Mouse (Mus musculus): ENCODE results near the gene Cst8. TPM values are rescaled to one million over a fixed set of nuclear protein-coding genes. Genes with fewer than 3 reads are reported as not detected.

Gene Cst8
- 4.9 and 10.0 TPM in 2 replicates for polyA plus RNA-seq (2012; rRNA removed)

DNA sequence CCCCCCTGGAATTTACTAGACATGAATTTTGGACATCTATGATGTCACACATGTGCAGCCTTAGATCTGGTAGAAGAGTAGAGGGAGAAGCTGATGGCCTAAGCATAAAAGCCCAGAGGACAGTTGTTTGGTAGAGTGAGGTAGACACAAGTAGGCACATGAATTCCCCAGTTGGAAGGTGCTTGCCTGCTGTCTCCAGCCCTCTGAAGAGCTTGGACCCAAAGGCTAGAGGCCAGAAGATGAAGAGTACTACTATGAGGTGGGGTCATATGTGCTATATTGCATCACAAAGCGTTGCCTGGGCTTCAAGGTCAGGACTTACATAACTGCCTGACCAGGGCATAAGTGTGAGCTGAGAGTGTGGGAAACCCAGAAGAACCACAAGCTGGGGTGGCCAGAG is at the start of gene Cst8:
Gene Cst8 (plus strand): TSS at position 301 of the 400 bp plus-strand sequence.

DNA sequence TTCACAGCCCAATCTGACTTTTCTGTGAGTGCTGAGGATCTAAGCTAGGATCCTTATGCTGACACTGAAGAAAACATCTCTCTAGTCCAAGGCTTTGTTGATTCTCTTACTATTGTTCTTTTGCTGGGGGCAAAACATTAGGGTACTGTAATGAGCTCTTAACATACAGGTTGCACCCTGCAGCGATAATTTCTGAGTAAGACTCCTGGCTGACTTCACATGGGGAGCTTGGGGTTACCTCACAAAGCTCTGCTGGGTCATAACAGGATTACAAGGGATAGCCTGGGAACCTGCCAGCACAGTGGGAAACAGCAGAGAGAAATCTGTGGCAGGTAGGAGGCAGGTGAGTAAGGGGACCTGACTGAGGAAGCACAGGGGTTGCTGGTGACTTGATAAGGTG is 48.5 kb upstream of the Cst8 start, which contains the start of gene Cstl1:
Gene Cstl1 (plus strand): TSS at position 301 of the 400 bp plus-strand sequence.

DNA sequence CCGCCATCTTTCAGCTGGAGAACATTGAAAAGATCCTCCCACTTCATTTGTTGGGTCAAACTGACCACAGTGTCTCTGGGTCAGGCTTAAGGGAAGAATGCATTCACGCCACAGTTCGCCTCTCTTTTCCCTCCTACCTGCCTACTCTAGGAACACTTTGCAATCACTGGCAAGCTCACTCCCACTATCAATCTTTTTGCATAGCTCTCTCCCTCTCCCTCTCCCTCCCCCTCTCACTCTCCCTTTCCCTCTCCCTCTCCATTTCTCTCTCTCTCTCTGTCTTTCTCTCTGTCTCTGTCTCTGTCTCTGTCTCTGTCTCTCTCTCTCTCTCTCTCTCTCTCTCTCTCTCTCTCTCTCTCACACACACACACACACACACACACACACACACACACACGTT is 27.2 kb upstream of the Cst8 start, which contains the start of gene Cst11:
Gene Cst11 (minus strand): TSS at position 101 of the 400 bp plus-strand sequence.

GRCm38 (mm10) chr2:148781709-148782108 is 16.9 kb upstream of the Cst8 start, which contains the start of gene 8030411F24Rik:
TSS of gene 8030411F24Rik (plus strand) at chr2:148782009.

GRCm38 (mm10) chr2:148789142-148789541 is 9.4 kb upstream of the Cst8 start, which contains the start of gene Cst12:
TSS of gene Cst12 (plus strand) at chr2:148789361.

GRCm38 (mm10) chr2:148819909-148820308 is 21.3 kb downstream of the Cst8 start, which contains the start of gene Cst13:
TSS of gene Cst13 (plus strand) at chr2:148820081.

DNA sequence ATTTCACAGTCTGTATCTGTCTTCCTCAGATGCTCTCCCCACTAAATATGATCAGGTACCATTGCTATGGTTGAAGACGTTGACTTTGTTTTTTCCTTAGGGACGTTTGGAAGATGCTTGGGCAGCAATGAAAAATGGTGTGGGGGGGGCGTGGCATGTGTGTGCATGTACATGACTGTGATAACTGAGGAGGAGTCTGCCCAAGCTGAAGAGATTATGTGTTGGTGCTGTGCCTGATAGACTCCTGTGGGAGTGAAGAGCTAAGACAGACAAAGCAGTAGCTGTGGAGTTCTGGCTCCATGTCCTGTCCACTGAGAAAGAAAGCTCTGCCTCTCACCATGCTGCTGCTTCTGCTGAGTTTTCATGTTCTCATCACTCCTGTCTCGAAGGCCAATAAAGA is 36.3 kb downstream of the Cst8 start, which contains the start of gene Cst9:
Gene Cst9 (plus strand): TSS at position 236 of the 400 bp plus-strand sequence.

Other genes starting within 250 kb of the Cst8 start
- 25.0 and 31.6 TPM in 2 replicates for gene Nxt1, start 126.2 kb upstream of the Cst8 start, polyA plus RNA-seq (2012; rRNA removed)
- gene Gzf1, start 117.8 kb upstream of the Cst8 start, polyA plus RNA-seq (2012; rRNA removed) = 17.9 and 22.8 TPM in 2 replicates
- gene Napb, start 66.3 kb upstream of the Cst8 start, polyA plus RNA-seq (2012; rRNA removed) = 0.71 and 1.1 TPM in 2 replicates
- not detected in 2 replicates for gene Cstl1, start 48.4 kb upstream of the Cst8 start, polyA plus RNA-seq (2012; rRNA removed)
- not detected in 2 replicates for gene Cst11, start 27.3 kb upstream of the Cst8 start, polyA plus RNA-seq (2012; rRNA removed)
- gene 8030411F24Rik, start 16.8 kb upstream of the Cst8 start, polyA plus RNA-seq (2012; rRNA removed) = not detected in 2 replicates
- 1.4 and 2.5 TPM in 2 replicates for gene Cst12, start 9.4 kb upstream of the Cst8 start, polyA plus RNA-seq (2012; rRNA removed)
- gene Cst13, start 21.3 kb downstream of the Cst8 start, polyA plus RNA-seq (2012; rRNA removed) = not detected in 2 replicates
- gene Cst9, start 36.4 kb downstream of the Cst8 start, polyA plus RNA-seq (2012; rRNA removed) = not detected in 2 replicates
- gene 9230104L09Rik, start 66.3 kb downstream of the Cst8 start, polyA plus RNA-seq (2012; rRNA removed) = 0.68 and 0.75 TPM in 2 replicates
- gene Cst3, start 76.9 kb downstream of the Cst8 start, polyA plus RNA-seq (2012; rRNA removed) = 849 and 1,124 TPM in 2 replicates
- not detected in 2 replicates for gene Gm1330, start 204.5 kb downstream of the Cst8 start, polyA plus RNA-seq (2012; rRNA removed)
- not detected in 2 replicates for gene Gm10750, start 218.5 kb downstream of the Cst8 start, polyA plus RNA-seq (2012; rRNA removed)